Mouse (Mus musculus): ENCODE measurements around the gene Limk1. TPM values are rescaled to one million over a fixed set of nuclear protein-coding genes. Genes with fewer than 3 reads are reported as not detected.

The Limk1 gene
- polyA plus RNA-seq, 1 experiment from 2014 or later, result 6.7 TPM

DNA sequence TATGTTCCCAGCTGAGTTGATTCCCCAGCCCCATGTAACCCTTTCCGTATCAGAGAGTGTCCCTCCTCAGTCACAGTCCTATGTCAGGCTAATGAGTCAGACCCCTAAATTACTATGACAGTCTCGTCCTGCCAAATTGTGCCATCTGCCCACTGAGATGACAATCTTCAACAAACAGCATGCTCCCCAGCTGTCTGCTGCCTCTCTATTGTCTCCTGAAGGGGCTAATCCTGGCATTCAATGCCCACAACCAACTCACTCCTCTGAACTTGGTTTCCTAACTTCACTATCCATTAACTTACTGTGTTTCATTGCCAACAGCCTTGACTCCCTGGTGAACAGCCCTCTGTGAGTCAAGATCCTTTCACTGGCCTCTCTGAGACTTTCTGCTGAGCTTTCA lies 4.0 kb downstream of the Limk1 start:
- 76% methylated on average over 2 of the region's 2 CpGs for WGBS
- Histone ChIP-seq H3K36me3 (ENCODE audit: control insufficient read depth, insufficient read depth, low read length) (0 out of 2 replicates have a peak, but pooled peaks cover 6% of the 10 kb centered on the region), H3K4me1 (ENCODE audit: control insufficient read depth, insufficient read depth, low read length) (peaks cover 18% of the 10 kb centered on the region), H3K4me3 (ENCODE audit: low read length) (no peak overlapping the region), H3K9ac (ENCODE audit: low read depth, low read length) (no peak overlapping the region), H3K27ac (ENCODE audit: low read depth, low read length) (no peak overlapping the region), H3K4me2 (replicated peaks; ENCODE audit: low read depth, low read length) (no peak overlapping the region), H3K27me3 (ENCODE audit: control insufficient read depth, insufficient read depth, low read length) (no peaks in the 10 kb centered on the region), H3K9me3 (ENCODE audit: control insufficient read depth, low read length) (no peaks in the 10 kb centered on the region)
- ATAC-seq (ENCODE audit: low FRiP score, low TSS enrichment), result no peak

DNA sequence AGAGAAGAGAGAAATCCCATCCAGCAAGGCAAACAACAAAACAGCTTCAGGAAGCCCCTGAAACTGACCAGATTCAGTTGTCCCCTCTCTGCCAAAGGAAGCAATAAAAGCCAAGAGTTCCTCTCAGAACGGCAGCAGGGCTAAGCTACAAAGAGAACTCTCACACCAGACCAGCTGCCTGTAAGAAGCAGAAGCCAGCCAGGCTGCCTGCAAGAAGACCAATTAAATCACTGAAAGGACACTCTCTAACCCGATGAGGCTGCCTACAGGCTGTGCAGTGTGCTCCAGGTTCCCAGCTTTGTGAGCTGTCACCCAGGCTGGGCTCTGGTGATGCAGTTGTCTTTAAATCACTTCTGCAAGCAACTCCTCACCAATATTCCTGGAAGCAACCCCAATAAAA lies 4.6 kb downstream of the Limk1 start:
- Histone ChIP-seq H3K9me3 (ENCODE audit: control insufficient read depth, low read length) (no peaks in the 10 kb centered on the region), H3K4me1 (ENCODE audit: control insufficient read depth, insufficient read depth, low read length) (peaks cover 17% of the 10 kb centered on the region), H3K36me3 (ENCODE audit: control insufficient read depth, insufficient read depth, low read length) (0 out of 2 replicates have a peak, but pooled peaks cover 6% of the 10 kb centered on the region), H3K4me3 (ENCODE audit: low read length) (no peak overlapping the region), H3K27ac (ENCODE audit: low read depth, low read length) (no peak overlapping the region), H3K27me3 (ENCODE audit: control insufficient read depth, insufficient read depth, low read length) (no peaks in the 10 kb centered on the region), H3K4me2 (replicated peaks; ENCODE audit: low read depth, low read length) (no peak overlapping the region), H3K9ac (ENCODE audit: low read depth, low read length) (no peak overlapping the region)
- WGBS, result 48% methylated on average over 2 of the region's 2 CpGs
- no peak for ATAC-seq (ENCODE audit: low FRiP score, low TSS enrichment)

DNA sequence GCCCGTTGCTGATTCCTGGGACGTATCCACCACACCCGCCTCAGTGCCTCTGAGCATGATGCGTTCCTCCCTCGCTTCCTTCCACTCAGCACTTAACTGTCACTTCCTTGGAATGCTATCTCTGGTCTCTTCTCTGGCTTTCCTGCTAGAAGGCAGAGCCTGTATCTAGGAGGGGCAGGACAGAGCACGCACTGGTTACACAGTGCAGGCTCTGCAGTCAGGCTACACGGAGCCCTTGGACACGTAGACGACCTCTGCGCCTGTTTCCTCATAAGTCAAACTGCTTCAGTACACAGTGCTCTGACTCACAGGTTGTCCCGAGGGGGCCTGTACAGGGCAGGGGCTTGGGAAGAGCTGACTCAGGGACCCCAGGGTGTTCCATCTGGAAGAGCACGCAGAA lies 8.2 kb downstream of the Limk1 start:
- H3K4me1 ChIP-seq (ENCODE audit: control insufficient read depth, insufficient read depth, low read length), result peaks cover 25% of the 10 kb centered on the region
- no peaks in the 10 kb centered on the region for H3K36me3 ChIP-seq (ENCODE audit: control insufficient read depth, insufficient read depth, low read length)
- no peak overlapping the region for H3K27ac ChIP-seq (ENCODE audit: low read depth, low read length)
- no peak for ATAC-seq (ENCODE audit: low FRiP score, low TSS enrichment)
- H3K27me3 ChIP-seq (ENCODE audit: control insufficient read depth, insufficient read depth, low read length), result no peaks in the 10 kb centered on the region
- H3K4me2 ChIP-seq (replicated peaks; ENCODE audit: low read depth, low read length), result no peak overlapping the region
- no peaks in the 10 kb centered on the region for H3K9me3 ChIP-seq (ENCODE audit: control insufficient read depth, low read length)
- H3K9ac ChIP-seq (ENCODE audit: low read depth, low read length), result no peak overlapping the region
- H3K4me3 ChIP-seq (ENCODE audit: low read length), result no peak overlapping the region
- 61% methylated on average over 12 of the region's 12 CpGs for WGBS

DNA sequence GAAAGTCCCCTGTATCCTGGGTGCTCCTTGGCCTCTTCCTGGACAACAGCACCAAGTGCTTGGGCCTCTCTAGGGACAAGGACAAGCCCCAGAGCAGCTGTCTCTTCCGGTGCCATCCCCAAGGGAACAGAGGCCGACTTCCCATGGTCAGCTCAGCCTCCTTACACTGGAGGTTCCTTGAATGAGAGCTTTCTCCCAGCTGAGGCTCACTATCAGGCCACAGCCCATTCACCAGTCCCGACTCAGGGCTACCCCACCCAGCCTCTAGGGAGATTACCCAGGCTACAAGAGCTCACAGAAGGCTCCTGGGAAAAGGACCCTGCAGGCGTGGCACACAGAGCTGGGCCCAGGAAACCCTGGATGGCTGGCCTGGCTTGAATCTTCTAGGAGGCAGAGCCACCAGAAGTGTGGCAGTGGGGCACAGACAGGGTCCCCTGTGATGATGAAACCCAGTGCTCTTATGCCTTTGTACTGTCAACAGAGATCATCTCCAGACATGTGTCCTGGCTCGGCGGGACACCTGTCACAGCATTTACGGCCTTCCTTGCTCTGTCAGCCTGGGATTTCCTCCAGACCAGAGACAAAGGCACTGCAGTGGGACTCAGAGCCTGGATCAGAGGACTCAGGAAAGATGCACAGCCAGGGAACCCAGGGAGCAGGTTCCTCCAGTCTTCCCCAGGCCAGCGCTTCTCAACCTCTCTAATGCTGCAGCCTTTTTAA lies 9.4 kb downstream of the Limk1 start:
- H3K4me1 ChIP-seq (ENCODE audit: control insufficient read depth, insufficient read depth, low read length), result peaks cover 25% of the 10 kb centered on the region
- no peak for ATAC-seq (ENCODE audit: low FRiP score, low TSS enrichment)
- H3K4me3 ChIP-seq (ENCODE audit: low read length), result no peak overlapping the region
- H3K9ac ChIP-seq (ENCODE audit: low read depth, low read length), result peak overlapping the region; percentile 7; the same call in 1 of the 2 replicates
- H3K27ac ChIP-seq (ENCODE audit: low read depth, low read length), result no peak overlapping the region
- WGBS, result 75% methylated on average over 8 of the region's 8 CpGs
- H3K27me3 ChIP-seq (ENCODE audit: control insufficient read depth, insufficient read depth, low read length), result no peaks in the 10 kb centered on the region
- no peak overlapping the region for H3K4me2 ChIP-seq (replicated peaks; ENCODE audit: low read depth, low read length)
- H3K36me3 ChIP-seq (ENCODE audit: control insufficient read depth, insufficient read depth, low read length), result no peaks in the 10 kb centered on the region
- H3K9me3 ChIP-seq (ENCODE audit: control insufficient read depth, low read length), result no peaks in the 10 kb centered on the region

DNA sequence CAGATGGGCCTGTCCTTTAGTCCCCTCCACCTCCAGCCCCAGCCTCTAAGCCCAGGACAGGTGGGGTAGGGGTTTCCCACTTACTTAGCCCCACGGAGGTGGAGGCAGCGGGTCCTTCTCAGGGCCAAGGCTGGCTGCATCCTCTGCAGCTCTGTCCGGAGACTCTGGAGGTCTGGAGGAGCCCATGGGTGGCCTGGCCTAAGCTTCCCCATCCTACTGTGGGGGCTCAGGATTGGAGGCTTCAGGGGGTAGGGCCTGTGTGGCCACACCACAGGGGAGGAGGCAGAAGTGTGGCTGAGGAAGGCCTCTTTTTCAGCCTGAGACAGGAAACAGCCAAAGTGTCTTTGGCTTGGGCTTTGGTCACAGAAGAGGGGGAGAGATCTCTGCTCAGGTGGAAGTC lies 10.4 kb downstream of the Limk1 start:
- peaks cover 25% of the 10 kb centered on the region for H3K4me1 ChIP-seq (ENCODE audit: control insufficient read depth, insufficient read depth, low read length)
- H3K27ac ChIP-seq (ENCODE audit: low read depth, low read length), result no peak overlapping the region
- no peak overlapping the region for H3K9ac ChIP-seq (ENCODE audit: low read depth, low read length)
- 84% methylated on average over 3 of the region's 3 CpGs for WGBS
- H3K4me2 ChIP-seq (replicated peaks; ENCODE audit: low read depth, low read length), result no peak overlapping the region
- H3K4me3 ChIP-seq (ENCODE audit: low read length), result no peak overlapping the region
- H3K36me3 ChIP-seq (ENCODE audit: control insufficient read depth, insufficient read depth, low read length), result no peaks in the 10 kb centered on the region
- no peak for ATAC-seq (ENCODE audit: low FRiP score, low TSS enrichment)
- H3K27me3 ChIP-seq (ENCODE audit: control insufficient read depth, insufficient read depth, low read length), result no peaks in the 10 kb centered on the region
- H3K9me3 ChIP-seq (ENCODE audit: control insufficient read depth, low read length), result no peaks in the 10 kb centered on the region

DNA sequence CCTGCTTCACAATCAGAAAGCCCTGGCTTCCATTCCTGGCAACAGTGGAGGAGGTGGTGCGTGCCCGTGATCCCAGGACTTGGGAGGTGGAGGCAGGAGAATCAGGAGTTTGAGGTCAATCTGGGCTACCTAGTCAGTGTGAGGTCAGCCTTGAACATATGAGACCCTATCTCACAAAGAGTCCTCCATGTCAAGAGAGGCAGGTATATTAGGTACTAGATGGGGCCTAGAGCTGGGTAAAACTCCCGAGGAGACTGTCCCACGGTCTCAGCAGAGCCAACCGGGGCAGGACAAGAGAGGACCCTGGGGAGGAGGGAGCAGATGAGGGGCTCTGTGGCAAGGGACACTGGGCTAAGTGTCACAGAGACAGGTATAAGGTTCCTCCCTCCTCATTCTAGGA lies 10.9 kb downstream of the Limk1 start:
- WGBS, result 90% methylated on average over 5 of the region's 5 CpGs
- Histone ChIP-seq H3K27me3 (ENCODE audit: control insufficient read depth, insufficient read depth, low read length) (no peaks in the 10 kb centered on the region), H3K9ac (ENCODE audit: low read depth, low read length) (no peak overlapping the region), H3K4me2 (replicated peaks; ENCODE audit: low read depth, low read length) (no peak overlapping the region), H3K36me3 (ENCODE audit: control insufficient read depth, insufficient read depth, low read length) (peaks cover 5% of the 10 kb centered on the region; the same call in 1 of the 2 replicates), H3K4me3 (ENCODE audit: low read length) (no peak overlapping the region), H3K9me3 (ENCODE audit: control insufficient read depth, low read length) (no peaks in the 10 kb centered on the region), H3K27ac (ENCODE audit: low read depth, low read length) (no peak overlapping the region; the same call in 1 of the 2 replicates), H3K4me1 (ENCODE audit: control insufficient read depth, insufficient read depth, low read length) (peaks cover 25% of the 10 kb centered on the region)
- ATAC-seq (ENCODE audit: low FRiP score, low TSS enrichment), result no peak

DNA sequence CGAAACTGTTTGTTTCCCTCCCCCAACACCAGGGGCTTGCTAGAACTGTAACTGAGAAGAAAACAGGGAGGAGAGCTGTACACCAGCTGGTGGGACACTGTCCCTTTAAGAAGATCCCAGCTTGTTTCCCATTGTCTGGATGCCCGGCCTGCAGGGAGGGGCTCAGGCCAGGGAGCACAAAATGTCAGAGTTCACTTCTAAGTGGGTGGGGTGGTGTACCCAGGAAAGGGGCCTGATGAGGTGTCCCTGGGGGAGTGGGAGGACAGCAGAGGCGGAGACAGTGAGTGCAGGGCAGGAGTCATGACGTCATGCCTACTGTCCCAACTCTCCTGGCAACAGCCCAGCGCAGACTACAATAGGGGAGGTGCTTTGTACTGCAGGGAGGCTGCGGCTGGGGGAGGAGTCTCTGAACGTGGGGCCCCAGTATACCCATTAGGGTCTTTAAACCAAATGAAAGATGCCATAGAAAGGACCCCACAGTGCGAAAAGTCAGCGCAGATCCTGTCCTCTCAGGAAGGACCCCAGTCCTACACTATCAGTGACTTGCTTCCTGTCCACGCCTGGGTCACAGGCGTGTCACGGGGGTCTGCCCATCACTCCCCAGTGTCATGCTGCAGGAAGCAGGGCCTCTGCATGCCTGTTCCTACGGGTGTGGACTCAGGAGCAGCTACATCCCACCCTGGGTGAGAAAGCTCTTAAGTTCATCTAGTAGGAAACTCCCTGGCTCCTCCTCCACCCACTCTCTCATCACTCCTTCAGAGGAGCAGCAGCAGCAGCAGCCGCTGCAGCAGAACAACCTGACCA lies 12.2 kb downstream of the Limk1 start:
- Histone ChIP-seq H3K4me3 (ENCODE audit: low read length) (peak overlapping the region; percentile 29), H3K27me3 (ENCODE audit: control insufficient read depth, insufficient read depth, low read length) (no peaks in the 10 kb centered on the region), H3K27ac (ENCODE audit: low read depth, low read length) (peak overlapping the region; percentile 87)

DNA sequence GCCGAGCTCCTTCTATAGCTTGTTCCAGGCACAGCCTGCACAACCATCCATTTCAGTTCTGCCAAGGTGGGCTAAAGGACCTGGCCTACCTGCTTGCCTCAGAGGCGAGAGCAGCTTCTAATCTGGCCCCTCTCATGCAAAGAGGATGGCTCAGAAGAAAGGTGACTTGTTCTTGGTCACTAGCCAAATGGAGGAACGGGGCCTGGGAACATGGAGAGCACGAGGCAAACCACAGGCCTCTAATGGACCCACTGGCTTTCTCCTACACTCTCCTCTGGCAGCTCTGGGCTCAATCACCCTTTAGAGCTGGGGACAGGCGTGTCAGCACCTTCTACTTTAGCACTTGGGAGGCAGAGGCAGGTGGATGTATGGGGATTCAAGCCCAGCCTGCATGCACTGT lies 13.4 kb downstream of the Limk1 start:
- peaks cover 15% of the 10 kb centered on the region for H3K4me1 ChIP-seq (ENCODE audit: control insufficient read depth, insufficient read depth, low read length)

More for the DNA sequence above, 12.2 kb downstream of the Limk1 start:
- Histone ChIP-seq H3K4me2 (replicated peaks; ENCODE audit: low read depth, low read length) (peak overlapping the region; percentile 53), H3K4me1 (ENCODE audit: control insufficient read depth, insufficient read depth, low read length) (peaks cover 25% of the 10 kb centered on the region), H3K9me3 (ENCODE audit: control insufficient read depth, low read length) (no peaks in the 10 kb centered on the region), H3K36me3 (ENCODE audit: control insufficient read depth, insufficient read depth, low read length) (peaks cover 7% of the 10 kb centered on the region; the same call in 1 of the 2 replicates), H3K9ac (ENCODE audit: low read depth, low read length) (peak overlapping the region; percentile 51)
- 3% methylated on average over 14 of the region's 14 CpGs for WGBS
- ATAC-seq (ENCODE audit: low FRiP score, low TSS enrichment), result peak; percentile 92

DNA sequence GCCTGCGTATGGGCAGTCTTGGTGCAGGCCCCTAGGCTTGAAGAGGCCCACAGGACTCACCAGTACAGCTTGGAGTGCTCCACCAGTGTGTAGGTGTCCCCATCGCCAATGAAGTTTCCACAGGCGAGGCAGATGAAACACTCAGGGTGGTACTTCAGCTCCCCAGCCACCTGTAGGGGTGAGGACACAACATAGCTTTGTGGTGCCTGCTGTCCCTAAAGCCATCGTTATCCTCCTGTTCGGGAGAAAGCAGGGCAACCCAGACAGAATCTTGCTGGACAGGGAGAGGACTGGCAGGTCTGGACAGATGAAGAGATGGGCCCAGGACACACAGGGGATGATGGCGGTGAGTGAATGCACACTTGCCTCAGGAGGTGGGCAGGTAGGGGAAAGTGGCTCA lies 15.8 kb downstream of the Limk1 start:
- Histone ChIP-seq H3K4me3 (ENCODE audit: low read length) (no peak overlapping the region), H3K36me3 (ENCODE audit: control insufficient read depth, insufficient read depth, low read length) (peaks cover 15% of the 10 kb centered on the region; the same call in 1 of the 2 replicates), H3K4me1 (ENCODE audit: control insufficient read depth, insufficient read depth, low read length) (peaks cover 15% of the 10 kb centered on the region), H3K4me2 (replicated peaks; ENCODE audit: low read depth, low read length) (no peak overlapping the region), H3K27ac (ENCODE audit: low read depth, low read length) (no peak overlapping the region), H3K9ac (ENCODE audit: low read depth, low read length) (no peak overlapping the region), H3K27me3 (ENCODE audit: control insufficient read depth, insufficient read depth, low read length) (no peaks in the 10 kb centered on the region), H3K9me3 (ENCODE audit: control insufficient read depth, low read length) (no peaks in the 10 kb centered on the region)
- WGBS, result 97% methylated on average over 6 of the region's 6 CpGs
- ATAC-seq (ENCODE audit: low FRiP score, low TSS enrichment), result no peak

More for the DNA sequence above, 13.4 kb downstream of the Limk1 start:
- H3K27me3 ChIP-seq (ENCODE audit: control insufficient read depth, insufficient read depth, low read length), result no peaks in the 10 kb centered on the region
- no peaks in the 10 kb centered on the region for H3K9me3 ChIP-seq (ENCODE audit: control insufficient read depth, low read length)
- H3K4me3 ChIP-seq (ENCODE audit: low read length), result no peak overlapping the region
- H3K36me3 ChIP-seq (ENCODE audit: control insufficient read depth, insufficient read depth, low read length), result peaks cover 7% of the 10 kb centered on the region; the same call in 1 of the 2 replicates
- H3K9ac ChIP-seq (ENCODE audit: low read depth, low read length), result no peak overlapping the region
- 80% methylated on average over 5 of the region's 5 CpGs for WGBS
- no peak for ATAC-seq (ENCODE audit: low FRiP score, low TSS enrichment)
- H3K4me2 ChIP-seq (replicated peaks; ENCODE audit: low read depth, low read length), result no peak overlapping the region
- H3K27ac ChIP-seq (ENCODE audit: low read depth, low read length), result no peak overlapping the region

Measured in kidney, embryonic 14.5 days (tissue).